Mouse (Mus musculus): Measurements from ENCODE around the gene Cbr1. TPM values are rescaled to one million over a fixed set of nuclear protein-coding genes. Genes with fewer than 3 reads are reported as not detected.
"Not testable (repeated sequence)": the region's sequence is repeated elsewhere in the genome, so short reads cannot be mapped to it uniquely, and the experiment has no call there.

Cbr1 gene
- polyA plus RNA-seq, 1 experiment from 2014 or later: 21.0 TPM

DNA sequence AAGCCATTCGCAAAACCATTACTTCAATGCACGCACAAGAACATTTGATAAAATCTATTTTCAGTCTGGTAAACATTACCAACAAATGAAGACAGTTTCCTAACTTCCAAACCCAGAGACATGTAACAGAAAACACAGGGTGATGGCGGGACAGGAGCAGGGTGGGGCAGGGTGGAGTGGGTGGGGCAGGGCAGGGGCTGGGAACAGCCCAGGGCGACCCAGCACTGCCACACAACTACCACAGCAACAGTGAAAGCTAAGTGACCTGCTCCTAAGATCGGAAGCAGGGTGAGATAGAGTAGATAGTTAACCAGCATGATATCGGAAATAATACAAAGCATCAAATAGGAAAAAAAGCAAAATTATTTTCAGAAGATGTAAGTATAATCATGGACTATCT lies 6.2 kb upstream of the Cbr1 start:
- H3K27me3 ChIP-seq: no peaks in the 10 kb centered on the region
- 43% methylated on average over 6 of the region's 6 CpGs for WGBS (ENCODE audit: insufficient replicate concordance)
- H3K27ac ChIP-seq (replicated peaks): no peak overlapping the region; the same call in 1 of the 2 replicates
- H3K9ac ChIP-seq: no peak overlapping the region
- H3K4me2 ChIP-seq: peak overlapping the region; percentile 50
- peak; percentile 47 for ATAC-seq (ENCODE audit: insufficient read depth)
- no peaks in the 10 kb centered on the region for H3K9me3 ChIP-seq (replicated peaks)
- H3K36me3 ChIP-seq (replicated peaks): peaks cover 15% of the 10 kb centered on the region; the same call in 1 of the 2 replicates
- peaks cover 29% of the 10 kb centered on the region for H3K4me1 ChIP-seq (replicated peaks)
- H3K4me3 ChIP-seq (replicated peaks): no peak overlapping the region

GRCm38 (mm10) chr16:93603439-93604212 lies 2.0 kb upstream of the Cbr1 start, which contains the start of gene Setd4:
Gene Setd4 (minus strand): TSS chr16:93604063.
- H3K4me1 ChIP-seq (replicated peaks): peaks cover 44% of the 10 kb centered on the region
- 1% methylated on average over 55 of the region's 55 CpGs for WGBS (ENCODE audit: insufficient replicate concordance)

DNA sequence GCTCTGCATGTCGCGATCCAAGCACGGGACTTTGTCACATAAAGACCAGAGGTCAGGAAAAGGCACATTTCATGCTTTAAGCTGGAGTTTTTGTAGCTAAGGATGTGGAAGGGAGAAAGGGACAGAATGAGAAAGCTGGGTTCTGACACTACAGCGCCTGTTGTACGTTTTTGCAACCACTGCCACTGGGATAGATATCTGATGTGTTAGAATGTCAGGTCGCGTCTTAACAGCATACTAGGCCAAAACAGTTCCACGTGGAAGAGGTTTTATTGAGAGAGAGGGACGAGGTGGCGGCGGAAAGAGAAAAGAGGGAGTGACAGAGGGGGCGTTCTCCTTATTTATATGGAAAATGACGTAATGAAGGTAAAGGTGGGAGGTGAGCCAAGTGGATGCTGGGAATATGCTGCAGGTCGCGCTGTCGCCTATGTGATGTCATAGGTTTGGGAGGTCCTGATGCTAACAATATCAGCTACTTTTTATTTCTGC lies 1.1 kb upstream of the Cbr1 start:
- H3K9ac ChIP-seq: peak overlapping the region; percentile 82
- no peaks in the 10 kb centered on the region for H3K9me3 ChIP-seq (replicated peaks)
- H3K27ac ChIP-seq (replicated peaks): peak overlapping the region; percentile 86
- 15% methylated on average over 16 of the region's 16 CpGs for WGBS (ENCODE audit: insufficient replicate concordance)
- peaks cover 12% of the 10 kb centered on the region for H3K27me3 ChIP-seq
- no peak for ATAC-seq (ENCODE audit: insufficient read depth)
- peak overlapping the region; percentile 85 for H3K4me3 ChIP-seq (replicated peaks)
- H3K4me2 ChIP-seq: peak overlapping the region; percentile 97
- peaks cover 40% of the 10 kb centered on the region for H3K4me1 ChIP-seq (replicated peaks)
- no peaks in the 10 kb centered on the region for H3K36me3 ChIP-seq (replicated peaks)

More at GRCm38 (mm10) chr16:93603439-93604212, 2.0 kb upstream of the Cbr1 start, which contains the start of gene Setd4:
- Histone ChIP-seq H3K27me3 (peaks cover 12% of the 10 kb centered on the region), H3K4me2 (peak within 1 kb of the TSS; percentile 97), H3K36me3 (replicated peaks) (peaks cover 4% of the 10 kb centered on the region; the same call in 1 of the 2 replicates), H3K9ac (peak within 1 kb of the TSS; percentile 82), H3K9me3 (replicated peaks) (no peaks in the 10 kb centered on the region), H3K4me3 (replicated peaks) (peak within 1 kb of the TSS; percentile 85), H3K27ac (replicated peaks) (peak within 1 kb of the TSS; percentile 86)
- ATAC-seq (ENCODE audit: insufficient read depth): peak; percentile 83

GRCm38 (mm10) chr16:93606146-93606545 lies 493 bp downstream of the Cbr1 start:
- H3K4me2 ChIP-seq: no peak overlapping the region
- no peak overlapping the region for H3K27ac ChIP-seq (replicated peaks)
- no peaks in the 10 kb centered on the region for H3K9me3 ChIP-seq (replicated peaks)
- ATAC-seq (ENCODE audit: insufficient read depth): no peak
- H3K27me3 ChIP-seq: peaks cover 12% of the 10 kb centered on the region
- no peaks in the 10 kb centered on the region for H3K36me3 ChIP-seq (replicated peaks)
- no peak overlapping the region for H3K9ac ChIP-seq
- WGBS (ENCODE audit: insufficient replicate concordance): 74% methylated on average over 7 of the region's 7 CpGs
- H3K4me3 ChIP-seq (replicated peaks): no peak overlapping the region
- peaks cover 35% of the 10 kb centered on the region for H3K4me1 ChIP-seq (replicated peaks)

- peak overlapping the region; percentile 92 for H3K4me2 ChIP-seq
- peak; percentile 17; the same call in 1 of the 2 replicates for ATAC-seq (ENCODE audit: insufficient read depth)
- peak overlapping the region; percentile 63 for H3K9ac ChIP-seq
- peaks cover 34% of the 10 kb centered on the region for H3K4me1 ChIP-seq (replicated peaks)
- H3K27ac ChIP-seq (replicated peaks): no peak overlapping the region
- peak overlapping the region; percentile 63 for H3K4me3 ChIP-seq (replicated peaks)
- H3K36me3 ChIP-seq (replicated peaks): no peaks in the 10 kb centered on the region
- no peaks in the 10 kb centered on the region for H3K9me3 ChIP-seq (replicated peaks)
- H3K27me3 ChIP-seq: peaks cover 12% of the 10 kb centered on the region
- WGBS (ENCODE audit: insufficient replicate concordance): under 1% methylated on average over 32 of the region's 32 CpGs
Measured at GRCm38 (mm10) chr16:93607669-93608101, 2.0 kb downstream of the Cbr1 start.

DNA sequence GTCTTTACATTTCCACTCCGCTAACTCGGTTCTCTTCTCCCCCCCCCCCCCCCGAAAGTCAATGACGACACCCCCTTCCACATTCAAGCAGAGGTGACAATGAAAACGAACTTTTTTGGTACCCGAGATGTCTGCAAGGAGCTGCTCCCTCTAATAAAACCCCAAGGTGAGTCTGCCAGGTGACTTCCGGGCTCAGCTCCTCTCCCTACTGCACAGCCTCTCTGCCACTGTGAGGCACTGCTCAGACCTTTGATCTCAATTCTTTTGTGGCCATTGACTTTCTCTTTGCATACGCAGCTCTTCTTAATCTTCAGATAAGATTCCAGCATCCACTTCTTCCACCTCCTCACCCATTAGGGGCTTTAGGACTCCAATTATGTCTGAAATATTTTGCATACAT lies 3.1 kb downstream of the Cbr1 start:
- Histone ChIP-seq H3K9me3 (replicated peaks) (no peaks in the 10 kb centered on the region), H3K9ac (no peak overlapping the region), H3K4me1 (replicated peaks) (peaks cover 31% of the 10 kb centered on the region), H3K4me2 (peak overlapping the region; percentile 92), H3K27me3 (peaks cover 12% of the 10 kb centered on the region), H3K4me3 (replicated peaks) (no peak overlapping the region), H3K27ac (replicated peaks) (no peak overlapping the region), H3K36me3 (replicated peaks) (no peaks in the 10 kb centered on the region)
- ATAC-seq (ENCODE audit: insufficient read depth): no peak
- WGBS (ENCODE audit: insufficient replicate concordance): 65% methylated on average over 8 of the region's 8 CpGs

- ATAC-seq (ENCODE audit: insufficient read depth): no peak
- Histone ChIP-seq H3K4me1 (replicated peaks) (peaks cover 22% of the 10 kb centered on the region), H3K36me3 (replicated peaks) (no peaks in the 10 kb centered on the region), H3K27ac (replicated peaks) (no peak overlapping the region), H3K9me3 (replicated peaks) (no peaks in the 10 kb centered on the region), H3K4me2 (no peak overlapping the region), H3K4me3 (replicated peaks) (no peak overlapping the region), H3K9ac (no peak overlapping the region), H3K27me3 (peaks cover 12% of the 10 kb centered on the region)
- WGBS (ENCODE audit: insufficient replicate concordance): 69% methylated on average over 4 of the region's 4 CpGs
Measured at GRCm38 (mm10) chr16:93609796-93610195, 4.1 kb downstream of the Cbr1 start.

DNA sequence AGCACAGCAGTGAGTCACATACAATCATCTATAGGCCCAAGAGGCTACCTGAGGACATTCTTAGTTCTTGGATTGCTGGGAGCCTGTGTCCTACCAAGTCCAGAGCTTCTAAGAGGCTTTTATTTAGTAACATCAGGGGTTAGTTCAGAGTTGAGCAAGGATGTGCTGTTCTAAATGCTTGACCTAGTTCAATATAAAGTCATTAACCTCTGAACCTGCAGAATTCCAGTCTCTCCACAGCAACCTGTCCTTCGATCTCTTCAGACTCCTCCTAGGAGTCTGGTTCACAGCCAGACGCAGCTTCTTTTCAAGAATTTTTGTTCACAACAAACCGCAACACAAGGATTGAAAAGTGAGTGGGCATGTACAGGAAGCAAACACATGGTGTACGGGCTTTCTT lies 5.3 kb downstream of the Cbr1 start:
- Histone ChIP-seq H3K27ac (replicated peaks) (no peak overlapping the region), H3K27me3 (peaks cover 9% of the 10 kb centered on the region), H3K4me2 (no peak overlapping the region), H3K4me1 (replicated peaks) (peaks cover 17% of the 10 kb centered on the region), H3K9me3 (replicated peaks) (no peaks in the 10 kb centered on the region), H3K36me3 (replicated peaks) (no peaks in the 10 kb centered on the region), H3K4me3 (replicated peaks) (no peak overlapping the region), H3K9ac (no peak overlapping the region)
- 74% methylated on average over 4 of the region's 4 CpGs for WGBS (ENCODE audit: insufficient replicate concordance)
- ATAC-seq (ENCODE audit: insufficient read depth): no peak

- H3K4me2 ChIP-seq: no peak overlapping the region
- no peak overlapping the region for H3K27ac ChIP-seq (replicated peaks)
- no peaks in the 10 kb centered on the region for H3K9me3 ChIP-seq (replicated peaks)
- H3K9ac ChIP-seq: no peak overlapping the region
- peak; percentile 49; the same call in 1 of the 2 replicates for ATAC-seq (ENCODE audit: insufficient read depth)
- H3K4me3 ChIP-seq (replicated peaks): no peak overlapping the region
- 0 out of 2 replicates have a peak, but pooled peaks cover 3% of the 10 kb centered on the region for H3K27me3 ChIP-seq
- H3K4me1 ChIP-seq (replicated peaks): no peaks in the 10 kb centered on the region
- no peaks in the 10 kb centered on the region for H3K36me3 ChIP-seq (replicated peaks)
- WGBS (ENCODE audit: insufficient replicate concordance): 18% methylated on average over 5 of the region's 5 CpGs
Measured at GRCm38 (mm10) chr16:93615118-93615870, 9.6 kb downstream of the Cbr1 start.

- not testable (repeated sequence) for H3K36me3 ChIP-seq (replicated peaks); H3K4me3 ChIP-seq (replicated peaks); H3K27me3 ChIP-seq; H3K9me3 ChIP-seq (replicated peaks); ATAC-seq (ENCODE audit: insufficient read depth); H3K27ac ChIP-seq (replicated peaks); H3K4me1 ChIP-seq (replicated peaks); H3K4me2 ChIP-seq; H3K9ac ChIP-seq
- 55% methylated on average over 4 of the region's 4 CpGs for WGBS (ENCODE audit: insufficient replicate concordance)
Measured at GRCm38 (mm10) chr16:93623759-93624158, 18.1 kb downstream of the Cbr1 start.

DNA sequence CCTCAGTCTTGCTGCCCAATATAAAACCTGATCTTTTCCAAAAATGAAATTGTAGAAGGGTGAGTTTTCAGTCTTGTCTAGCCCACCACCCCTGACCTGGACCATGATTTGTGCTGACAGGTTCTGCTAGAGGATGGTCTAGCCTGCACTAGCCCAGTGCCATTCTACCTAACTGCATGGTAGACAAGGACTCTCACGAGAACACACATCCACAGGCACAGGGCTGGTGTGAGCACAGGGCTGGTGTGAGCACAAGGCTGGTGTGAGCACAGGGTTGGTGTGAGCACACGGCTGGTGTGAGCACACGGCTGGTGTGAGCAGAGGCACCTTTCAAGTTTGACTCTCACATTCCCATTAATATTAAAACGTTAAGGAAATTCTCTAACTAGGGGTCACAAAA lies 19.0 kb downstream of the Cbr1 start:
- H3K9ac ChIP-seq: no peak overlapping the region
- no peak overlapping the region for H3K4me3 ChIP-seq (replicated peaks)
- H3K4me2 ChIP-seq: no peak overlapping the region
- peaks cover 6% of the 10 kb centered on the region for H3K27me3 ChIP-seq
- no peaks in the 10 kb centered on the region for H3K4me1 ChIP-seq (replicated peaks)
- H3K9me3 ChIP-seq (replicated peaks): no peaks in the 10 kb centered on the region
- WGBS (ENCODE audit: insufficient replicate concordance): 57% methylated on average over 4 of the region's 4 CpGs
- no peak overlapping the region for H3K27ac ChIP-seq (replicated peaks)
- H3K36me3 ChIP-seq (replicated peaks): no peaks in the 10 kb centered on the region
- ATAC-seq (ENCODE audit: insufficient read depth): no peak

Data from liver, embryonic 15.5 days (tissue).